Mouse (Mus musculus): ENCODE measurements around the gene Nfkbid.

GRCm38 (mm10) chr7:30444971-30445751, 23.6 kb downstream of the Nfkbid start, which contains the start of gene Aplp1:
- TF ChIP-seq POLR2A (IDR thresholded peaks at IDR 0.05; ENCODE audit: control insufficient read depth, low read depth, low read length) (no peak), CTCF (IDR thresholded peaks at IDR 0.05; ENCODE audit: control insufficient read depth, insufficient read depth, insufficient replicate concordance, low read depth, low read length) (no peak)

All from testis, adult 2 months (tissue).